Mouse (Mus musculus): ENCODE results near the gene Bcl9.

- TF ChIP-seq CTCF (IDR thresholded peaks at IDR 0.05; ENCODE audit: borderline replicate concordance, insufficient read depth, low read length) = peak; percentile 96
- TF ChIP-seq POLR2A (IDR thresholded peaks at IDR 0.05; ENCODE audit: low read depth, low read length) = no peak
Measured at GRCm38 (mm10) chr3:97338522-97339192, 40.9 kb upstream of the Bcl9 start.
